ENCODE assay signal across 7 mouse cellular contexts in the genomic region with DNA sequence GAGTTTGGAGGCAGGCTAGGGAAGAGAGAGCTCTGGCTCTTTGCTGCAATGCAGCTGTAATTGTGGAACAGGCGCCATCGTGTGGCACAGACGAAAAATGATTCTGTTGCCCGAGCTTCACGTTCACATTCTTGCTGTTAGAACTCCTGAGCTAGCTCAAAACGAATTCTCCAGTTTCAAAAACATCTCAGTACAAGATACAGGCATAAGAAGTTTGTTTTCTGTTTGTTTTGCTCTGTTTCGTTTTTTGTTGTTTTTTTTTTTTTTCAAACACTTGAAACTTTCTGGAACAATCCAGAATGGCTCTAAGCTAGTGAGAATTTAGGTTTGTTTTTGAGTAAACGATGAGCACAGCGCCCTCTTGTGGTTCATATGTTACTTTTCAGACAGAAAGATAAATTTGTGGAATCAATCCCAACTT.
A peak's percentile ranks its signal among the peaks of the same experiment; 100 is the strongest.
DNase-seq lines count a peak whose midpoint lies in the region; ATAC-seq and TF ChIP-seq lines count a peak whose summit lies in the region.

No protein-coding gene starts in this region.

- ATAC-seq in intestine, embryonic 16.5 days = peak; percentile 56; the same call in 1 of the 2 replicates
- no peak; the same call in 1 of the 2 replicates for ATAC-seq in midbrain, embryonic 11.5 days (ENCODE audit: low FRiP score)

- WGBS in intestine, embryonic 16.5 days = under 1% methylated on average over 9 of the region's 9 CpGs
- WGBS in midbrain, embryonic 11.5 days = under 1% methylated on average over 9 of the region's 9 CpGs
- under 1% methylated on average over 9 of the region's 9 CpGs for WGBS in small intestine, adult 2 months

- H3K9me3 ChIP-seq in intestine, embryonic 16.5 days (ENCODE audit: control insufficient read depth, low read length) = no peaks in the 10 kb centered on the region
- no peaks in the 10 kb centered on the region for H3K9me3 ChIP-seq in midbrain, embryonic 11.5 days (ENCODE audit: control insufficient read depth, low read length)

- peak overlapping the region; percentile 5; the same call in 1 of the 2 replicates for H3K4me2 ChIP-seq in intestine, embryonic 16.5 days (ENCODE audit: low read depth, low read length)
- peak overlapping the region; percentile 9; the same call in 1 of the 2 replicates for H3K4me2 ChIP-seq in midbrain, embryonic 11.5 days

- peak; percentile 51 to 62 for DNase-seq in adrenal gland, adult 18-20 months (ENCODE audit: low spot score in 2 of 2)
- peak; percentile 37 for DNase-seq in gonadal fat pad, adult 2 months (ENCODE audit: low read depth)
- peak; percentile 47 to 58 for DNase-seq in left cerebral cortex, postnatal 36 days (ENCODE audit: low spot score in 2 of 2)
- peak; percentile 91 for DNase-seq in midbrain, embryonic 11.5 days (ENCODE audit: low spot score, missing footprints)

- no peak overlapping the region for H3K4me3 ChIP-seq in cortical plate, adult 2 months (ENCODE audit: insufficient read depth, low read length)
- H3K4me3 ChIP-seq in intestine, embryonic 16.5 days (ENCODE audit: low read length) = 0 out of 2 replicates have a peak overlapping the region, but pooled peaks have one; percentile 13
- no peak overlapping the region for H3K4me3 ChIP-seq in midbrain, embryonic 11.5 days (ENCODE audit: low read depth, low read length)
- no peak overlapping the region for H3K4me3 ChIP-seq in small intestine, adult 2 months (ENCODE audit: low read depth, low read length)

- no peak for TF ChIP-seq POLR2A in cortical plate, adult 2 months (IDR thresholded peaks at IDR 0.05; ENCODE audit: extremely low read depth, insufficient read depth, low read length)
- TF ChIP-seq POLR2A in small intestine, adult 2 months (IDR thresholded peaks at IDR 0.05; ENCODE audit: low read depth, low read length) = no peak

- H3K27ac ChIP-seq in cortical plate, adult 2 months (ENCODE audit: insufficient read depth, low read length) = no peak overlapping the region
- no peak overlapping the region for H3K27ac ChIP-seq in intestine, embryonic 16.5 days (ENCODE audit: low read length)
- no peak overlapping the region for H3K27ac ChIP-seq in midbrain, embryonic 11.5 days (ENCODE audit: low read depth, low read length)
- H3K27ac ChIP-seq in small intestine, adult 2 months (ENCODE audit: insufficient read depth, low read depth, low read length) = no peak overlapping the region

- no peaks in the 10 kb centered on the region for H3K27me3 ChIP-seq in intestine, embryonic 16.5 days (replicated peaks; ENCODE audit: control insufficient read depth, insufficient read depth, low read length)
- H3K27me3 ChIP-seq in midbrain, embryonic 11.5 days (ENCODE audit: control insufficient read depth, insufficient read depth, low read length) = no peaks in the 10 kb centered on the region
- H3K27me3 ChIP-seq in small intestine, adult 2 months (ENCODE audit: control insufficient read depth, insufficient read depth, low read length) = no peaks in the 10 kb centered on the region

- no peaks in the 10 kb centered on the region for H3K4me1 ChIP-seq in cortical plate, adult 2 months (ENCODE audit: control insufficient read depth, insufficient read depth, low read length)
- H3K4me1 ChIP-seq in intestine, embryonic 16.5 days (ENCODE audit: control insufficient read depth, insufficient read depth, low read length) = no peaks in the 10 kb centered on the region
- no peaks in the 10 kb centered on the region for H3K4me1 ChIP-seq in midbrain, embryonic 11.5 days (ENCODE audit: control insufficient read depth, insufficient read depth, low read length)
- peaks cover 2% of the 10 kb centered on the region; the same call in 1 of the 2 replicates for H3K4me1 ChIP-seq in small intestine, adult 2 months (ENCODE audit: control insufficient read depth, insufficient read depth, insufficient read length, low read length)

- no peak overlapping the region for H3K9ac ChIP-seq in intestine, embryonic 16.5 days (ENCODE audit: low read depth, low read length)
- H3K9ac ChIP-seq in midbrain, embryonic 11.5 days (ENCODE audit: low read length) = no peak overlapping the region

- intact Hi-C loops in left cerebral cortex, postnatal 36 days (cut with DNase I) = loop anchor here (10.0 kb wide), 1 partner anchor 313 kb away; no protein-coding TSS in a partner anchor

- H3K36me3 ChIP-seq in intestine, embryonic 16.5 days (ENCODE audit: control insufficient read depth, insufficient read depth, low read length) = no peaks in the 10 kb centered on the region
- no peaks in the 10 kb centered on the region for H3K36me3 ChIP-seq in midbrain, embryonic 11.5 days (ENCODE audit: control insufficient read depth, insufficient read depth, low read length)
- H3K36me3 ChIP-seq in small intestine, adult 2 months (ENCODE audit: control insufficient read depth, insufficient read depth, low read length) = no peaks in the 10 kb centered on the region

- peak; percentile 76 for TF ChIP-seq CTCF in cortical plate, adult 2 months (IDR thresholded peaks at IDR 0.05; ENCODE audit: extremely low read depth, insufficient read depth, low read length)
- peak; percentile 67; the same call in 1 of the 2 replicates for TF ChIP-seq CTCF in small intestine, adult 2 months (IDR thresholded peaks at IDR 0.05; ENCODE audit: extremely low read depth, insufficient read length, insufficient replicate concordance, low read depth, low read length)

Comparison
In these comparisons a context has a peak if more than half of its experiments do, and no peak if none do; other contexts are left out.
1. DNase-seq: peak in every context shown above with its lines; median percentile 91 in midbrain, embryonic 11.5 days; 56 in adrenal gland, adult 18-20 months; 52 in left cerebral cortex, postnatal 36 days; 37 in gonadal fat pad, adult 2 months.